Mouse (Mus musculus) MEL (cell line): ENCODE measurements around the gene Amh. TPM values are rescaled to one million over a fixed set of nuclear protein-coding genes. Genes with fewer than 3 reads are reported as not detected.

Experiments
- DNase-seq: peaks from one replicate; pipeline ENCODE4 v3.0.0; 2011; ENCODE audit warnings: low read depth, low spot score
- H3K27ac ChIP-seq: 2 replicates; pipeline ENCODE4 v1.5.1; 2012; ENCODE audit warnings: low read depth, mild to moderate bottlenecking, control low read depth, low read length, moderate library complexity; ENCODE audit not compliant: control insufficient read depth
- H3K27me3 ChIP-seq, 2 experiments: fragments of 150-350 bp in 1 of 2; sonication (generic) in 1 of 2; 2 replicates each; pipeline ENCODE4 v1.6.1; 2012; ENCODE audit warnings: low read length in 2 of 2, mild to moderate bottlenecking in 2 of 2, improper control_type of control experiment in 1 of 2, moderate library complexity in 1 of 2; ENCODE audit not compliant: insufficient read depth in 2 of 2, control insufficient read depth in 1 of 2
- H3K36me3 ChIP-seq, 2 experiments: 2 replicates each; pipeline ENCODE4 v1.6.1; 2012 to 2014; ENCODE audit warnings: low read length in 2 of 2, improper control_type of control experiment in 1 of 2, inconsistent platforms in 1 of 2, mild to moderate bottlenecking in 1 of 2; ENCODE audit not compliant: insufficient read depth in 2 of 2, control insufficient read depth in 1 of 2
- H3K4me1 ChIP-seq, 2 experiments: fragments of 150-350 bp in 1 of 2; sonication (generic) in 1 of 2; 2 replicates each; pipeline ENCODE4 v1.6.1; 2012; ENCODE audit warnings: low read length in 2 of 2, improper control_type of control experiment in 1 of 2, mild to moderate bottlenecking in 1 of 2; ENCODE audit not compliant: insufficient read depth in 2 of 2, control insufficient read depth in 1 of 2
- H3K4me3 ChIP-seq, 2 experiments: fragments of 150-350 bp in 1 of 2; sonication (generic) in 1 of 2; 2 replicates each; pipeline ENCODE4 v1.5.1; 2012; ENCODE audit warnings: low read depth in 2 of 2, low read length in 2 of 2, mild to moderate bottlenecking in 2 of 2, moderate library complexity in 2 of 2, control low read depth in 1 of 2, improper control_type of control experiment in 1 of 2; ENCODE audit not compliant: control insufficient read depth in 1 of 2, insufficient read depth in 1 of 2
- H3K79me2 ChIP-seq: 2 replicates; pipeline ENCODE4 v1.6.1; 2012; ENCODE audit warnings: mild to moderate bottlenecking, low read length, moderate library complexity; ENCODE audit not compliant: control insufficient read depth, poor library complexity, insufficient read depth
- H3K9ac ChIP-seq: 2 replicates; pipeline ENCODE4 v1.6.1; 2012; ENCODE audit warnings: low read depth, mild to moderate bottlenecking, control low read depth, low read length, moderate library complexity; ENCODE audit not compliant: control insufficient read depth, poor library complexity, severe bottlenecking
- H3K9me3 ChIP-seq: fragments of 150-350 bp; sonication (generic); replicated peaks from 2 replicates; pipeline ENCODE4 v1.6.1; 2012; ENCODE audit warnings: mild to moderate bottlenecking, low read length, improper control_type of control experiment, moderate library complexity; ENCODE audit not compliant: insufficient read depth
- CHD1 ChIP-seq: IDR thresholded peaks from 2 replicates; pipeline ENCODE4 v1.6.1; 2012; ENCODE audit warnings: low read depth, mild to moderate bottlenecking, inconsistent platforms, low read length, improper control_type of control experiment
- CTCF ChIP-seq, 3 experiments: IDR thresholded peaks in 2 of 3; conservative IDR thresholded peaks in 1 of 3; 2 replicates each; pipeline ENCODE4 v1.5.1; 2011 to 2012; ENCODE audit warnings: low read length in 3 of 3, low read depth in 2 of 3, mild to moderate bottlenecking in 2 of 3, improper control_type of control experiment in 1 of 3, inconsistent platforms in 1 of 3, mixed read lengths in 1 of 3, moderate library complexity in 1 of 3; ENCODE audit not compliant: control insufficient read depth in 1 of 3, insufficient read depth in 1 of 3, poor library complexity in 1 of 3, severe bottlenecking in 1 of 3
- ELF1 ChIP-seq: IDR thresholded peaks from 2 replicates; pipeline ENCODE4 v1.6.1; 2014; ENCODE audit warnings: low read depth, mild to moderate bottlenecking, inconsistent platforms, low read length, improper control_type of control experiment, moderate library complexity
- EP300 ChIP-seq, 2 experiments: IDR thresholded peaks; 2 replicates each; pipeline ENCODE4 v1.6.1; 2011; ENCODE audit warnings: improper control_type of control experiment in 2 of 2, low read length in 2 of 2, low read depth in 1 of 2, mild to moderate bottlenecking in 1 of 2
- ETS1 ChIP-seq: IDR thresholded peaks from 2 replicates; pipeline ENCODE4 v1.6.1; 2012; ENCODE audit warnings: low read depth, mild to moderate bottlenecking, inconsistent platforms, low read length, improper control_type of control experiment, moderate library complexity
- GABPA ChIP-seq: IDR thresholded peaks from 2 replicates; pipeline ENCODE4 v1.6.1; 2012; ENCODE audit warnings: low read depth, mild to moderate bottlenecking, inconsistent platforms, low read length, improper control_type of control experiment, moderate library complexity
- GATA1 ChIP-seq: IDR thresholded peaks from 2 replicates; pipeline ENCODE4 v1.6.1; 2011; ENCODE audit warnings: low read depth, low read length, improper control_type of control experiment
- HCFC1 ChIP-seq: IDR thresholded peaks from 2 replicates; pipeline ENCODE4 v1.6.1; 2012; ENCODE audit warnings: low read depth, mild to moderate bottlenecking, inconsistent platforms, low read length, improper control_type of control experiment, moderate library complexity
- MYC ChIP-seq: IDR thresholded peaks from 2 replicates; pipeline ENCODE4 v1.6.1; 2011; ENCODE audit warnings: low read depth, mild to moderate bottlenecking, low read length, improper control_type of control experiment, moderate library complexity
- NELFE ChIP-seq: IDR thresholded peaks from 2 replicates; pipeline ENCODE4 v1.6.1; 2011; ENCODE audit warnings: low read depth, low read length, improper control_type of control experiment
- NRF1 ChIP-seq: IDR thresholded peaks from 2 replicates; pipeline ENCODE4 v1.6.1; 2014; ENCODE audit warnings: low read depth, mild to moderate bottlenecking, inconsistent platforms, low read length, improper control_type of control experiment, moderate library complexity; ENCODE audit not compliant: poor library complexity, insufficient read depth, severe bottlenecking
- POLR2A ChIP-seq, 2 experiments: IDR thresholded peaks; 2 replicates each; pipeline ENCODE4 v1.6.1; 2011 to 2012; ENCODE audit warnings: low read length in 2 of 2, mild to moderate bottlenecking in 2 of 2, control low read depth in 1 of 2, improper control_type of control experiment in 1 of 2, low read depth in 1 of 2, moderate library complexity in 1 of 2; ENCODE audit not compliant: control insufficient read depth in 1 of 2, insufficient read depth in 1 of 2, poor library complexity in 1 of 2
- POLR2AphosphoS5 ChIP-seq: IDR thresholded peaks from 2 replicates; pipeline ENCODE4 v1.6.1; 2012; ENCODE audit warnings: low read depth, borderline replicate concordance, mild to moderate bottlenecking, inconsistent platforms, low read length, moderate library complexity, mixed read lengths
- RCOR1 ChIP-seq: IDR thresholded peaks from 2 replicates; pipeline ENCODE4 v1.6.1; 2012; ENCODE audit warnings: low read depth, mild to moderate bottlenecking, inconsistent platforms, low read length, improper control_type of control experiment
- TAL1 ChIP-seq: IDR thresholded peaks from 2 replicates; pipeline ENCODE4 v1.6.1; 2012; ENCODE audit warnings: mild to moderate bottlenecking, inconsistent platforms, low read length, moderate library complexity, mixed read lengths
- TBP ChIP-seq: IDR thresholded peaks from 2 replicates; pipeline ENCODE4 v1.8.0; 2011; ENCODE audit warnings: low read depth, low read length, improper control_type of control experiment
- USF2 ChIP-seq, 2 experiments: IDR thresholded peaks; 2 replicates each; pipeline ENCODE4 v1.6.1; 2011 to 2012; ENCODE audit warnings: improper control_type of control experiment in 2 of 2, low read length in 2 of 2, borderline replicate concordance in 1 of 2, inconsistent platforms in 1 of 2, low read depth in 1 of 2, mild to moderate bottlenecking in 1 of 2; ENCODE audit not compliant: insufficient read depth in 1 of 2
- ZMIZ1 ChIP-seq: IDR thresholded peaks from 2 replicates; pipeline ENCODE4 v1.6.1; 2012; ENCODE audit warnings: low read depth, mild to moderate bottlenecking, inconsistent platforms, low read length, improper control_type of control experiment, moderate library complexity
- ZNF384 ChIP-seq: IDR thresholded peaks from 2 replicates; pipeline ENCODE4 v1.6.1; 2012; ENCODE audit warnings: low read depth, mild to moderate bottlenecking, inconsistent platforms, low read length, improper control_type of control experiment
- polyA plus RNA-seq, 2 experiments: library from polyadenylated mRNA; stranded (reverse) in 1 of 2; unstranded in 1 of 2; fragments of >175 nt in 1 of 2; fragments of >200 nt in 1 of 2; gene quantifications; 2 replicates each; pipeline versions ENCODE4 v1.2.1 to v1.2.4; 2012; ENCODE audit warnings: low replicate concordance in 2 of 2, low read depth in 1 of 2; ENCODE audit not compliant: insufficient read length in 2 of 2, insufficient read depth in 1 of 2, missing spikeins in 1 of 2
- total RNA-seq: library from RNA; depleted of rRNA; stranded (reverse); fragments of 300-350 nt; gene quantifications from 2 replicates; pipeline ENCODE4 v1.2.3, GENCODE M21; 2012

Gene Amh
- total and polyA plus RNA-seq, 3 experiments = 0.42 to 1.1 TPM; not detected in 1

DNA sequence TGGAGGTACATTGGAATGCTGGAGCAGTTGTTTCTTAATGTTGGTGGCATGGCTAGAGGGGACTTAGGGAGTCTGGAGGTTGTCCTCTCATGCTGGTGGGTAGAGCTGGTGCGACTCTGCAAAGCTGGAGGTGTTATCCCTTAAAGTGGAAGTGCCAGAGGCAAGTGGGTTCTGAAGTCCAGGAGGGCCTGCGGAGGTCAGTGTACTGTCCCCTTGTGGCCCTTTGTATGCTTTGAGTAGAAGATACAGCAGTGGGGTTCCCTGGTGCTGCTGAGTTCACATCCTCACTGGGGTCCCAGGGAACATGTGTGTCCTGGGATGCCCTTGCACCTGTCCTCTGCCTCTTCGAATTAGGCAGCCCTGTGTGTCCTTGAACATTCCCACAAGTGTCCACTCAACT, 48.9 kb upstream of the Amh start:
- peak; percentile 39 for DNase-seq
- Histone ChIP-seq H3K36me3 (peaks cover 0 to 16% of the 10 kb centered on the region in 2 experiments; a peak in 2 of 4 replicates), H3K27me3 (no peaks in the 10 kb centered on the region), H3K79me2 (peaks cover 61% of the 10 kb centered on the region), H3K9ac (peak overlapping the region; percentile 99), H3K27ac (no peak overlapping the region), H3K9me3 (no peaks in the 10 kb centered on the region), H3K4me3 (peak overlapping the region; percentile 91 to 98), H3K4me1 (peaks cover 8 to 46% of the 10 kb centered on the region in 2 experiments)
- TF ChIP-seq TBP = no peak
- no peak for TF ChIP-seq ETS1
- no peak for TF ChIP-seq GATA1
- TF ChIP-seq EP300 (IDR thresholded peaks at IDR 0.05; ENCODE audit: low read depth in 1 of 2, low read length in 2 of 2) = no peak
- no peak for TF ChIP-seq TAL1
- TF ChIP-seq ELF1 = no peak
- TF ChIP-seq HCFC1 = no peak
- no peak for TF ChIP-seq CTCF (IDR thresholded peaks at IDR 0.05 in 2 of 3, conservative IDR thresholded peaks at IDR 0.05 in 1 of 3; ENCODE audit: control insufficient read depth in 1 of 3, insufficient read depth in 1 of 3, low read depth in 2 of 3, low read length in 3 of 3, poor library complexity in 1 of 3, severe bottlenecking in 1 of 3)

DNA sequence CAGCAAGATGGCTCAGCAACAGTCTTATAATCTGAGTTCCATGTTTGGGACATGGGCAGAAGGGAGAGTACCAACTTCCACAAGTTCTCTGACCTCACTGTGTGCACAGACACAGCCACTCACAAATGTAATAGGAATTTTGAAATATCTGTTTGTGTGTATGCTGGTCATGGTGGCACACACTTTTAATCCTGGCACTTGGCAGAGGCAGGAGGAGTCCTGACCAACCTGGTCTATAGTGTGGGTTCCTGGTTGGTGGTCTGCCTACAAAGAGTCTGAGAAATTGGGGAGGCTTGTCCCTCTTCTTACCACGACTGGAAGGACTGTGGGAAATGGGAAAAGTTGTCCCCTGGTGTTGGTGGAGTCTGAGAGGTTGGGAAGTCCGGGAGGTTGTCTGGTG, 48.5 kb upstream of the Amh start:
- Histone ChIP-seq H3K79me2 (peaks cover 65% of the 10 kb centered on the region), H3K9ac (peak overlapping the region; percentile 99), H3K36me3 (peaks cover 0 to 16% of the 10 kb centered on the region in 2 experiments; a peak in 2 of 4 replicates), H3K4me1 (peaks cover 8 to 42% of the 10 kb centered on the region in 2 experiments), H3K27ac (no peak overlapping the region), H3K4me3 (peak overlapping the region; percentile 91 to 98), H3K9me3 (no peaks in the 10 kb centered on the region), H3K27me3 (no peaks in the 10 kb centered on the region)
- no peak for DNase-seq
- TF ChIP-seq ZNF384 = no peak
- TF ChIP-seq RCOR1 = no peak
- TF ChIP-seq ETS1 = no peak
- no peak for TF ChIP-seq NRF1
- no peak for TF ChIP-seq ZMIZ1
- no peak for TF ChIP-seq CHD1

DNA sequence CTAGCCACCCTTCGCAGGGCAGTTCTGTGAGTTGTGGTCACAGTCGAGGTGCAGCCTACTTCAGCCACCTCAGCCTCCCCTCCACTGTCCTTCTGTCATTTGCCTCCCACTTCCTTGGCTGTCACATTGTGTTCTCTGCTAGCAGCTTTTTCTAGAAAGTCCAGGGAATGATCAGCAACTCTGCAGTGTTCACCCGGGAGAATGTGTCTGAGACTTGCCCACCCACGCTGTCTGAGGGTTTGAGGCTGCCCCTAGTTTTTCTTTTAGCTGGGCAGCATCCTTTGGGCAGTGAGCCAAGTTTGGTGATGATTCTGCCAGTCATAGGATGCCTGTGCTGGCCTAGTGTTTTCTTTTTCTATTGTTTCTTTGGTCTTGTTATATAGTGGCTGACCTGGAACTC, 48.1 kb upstream of the Amh start:
- TF ChIP-seq USF2 (IDR thresholded peaks at IDR 0.05; ENCODE audit: borderline replicate concordance in 1 of 2, insufficient read depth in 1 of 2, low read depth in 1 of 2, low read length in 2 of 2) = no peak
- TF ChIP-seq ZNF384 = no peak
- TF ChIP-seq MYC = no peak
- TF ChIP-seq POLR2A (IDR thresholded peaks at IDR 0.05; ENCODE audit: control insufficient read depth in 1 of 2, insufficient read depth in 1 of 2, low read depth in 1 of 2, low read length in 2 of 2, poor library complexity in 1 of 2) = no peak
- TF ChIP-seq EP300 (IDR thresholded peaks at IDR 0.05; ENCODE audit: low read depth in 1 of 2, low read length in 2 of 2) = no peak
- TF ChIP-seq CTCF (IDR thresholded peaks at IDR 0.05 in 2 of 3, conservative IDR thresholded peaks at IDR 0.05 in 1 of 3; ENCODE audit: control insufficient read depth in 1 of 3, insufficient read depth in 1 of 3, low read depth in 2 of 3, low read length in 3 of 3, poor library complexity in 1 of 3, severe bottlenecking in 1 of 3) = no peak
- no peak for TF ChIP-seq POLR2AphosphoS5
- TF ChIP-seq GABPA = no peak
- TF ChIP-seq TBP = no peak
- TF ChIP-seq HCFC1 = no peak
- no peak for TF ChIP-seq NELFE
- Histone ChIP-seq H3K79me2 (peaks cover 70% of the 10 kb centered on the region), H3K9ac (no peak overlapping the region), H3K4me1 (peaks cover 8 to 38% of the 10 kb centered on the region in 2 experiments), H3K36me3 (peaks cover 0 to 16% of the 10 kb centered on the region in 2 experiments; a peak in 3 of 4 replicates), H3K9me3 (no peaks in the 10 kb centered on the region), H3K4me3 (peak overlapping the region in 1 of 2 experiments; percentile 98; a peak in 1 of 4 replicates), H3K27ac (no peak overlapping the region), H3K27me3 (no peaks in the 10 kb centered on the region)
- DNase-seq = no peak
